Mouse (Mus musculus) embryonic fibroblast, embryonic 13.5 days (primary cell): ENCODE data around the gene C2cd2l.

Experiments used
- CTCF ChIP-seq: IDR thresholded peaks from 2 replicates; pipeline ENCODE4 v1.5.1; 2011; ENCODE audit warnings: mild to moderate bottlenecking, control low read depth, low read length, moderate library complexity, borderline replicate concordance; ENCODE audit not compliant: insufficient read depth
- POLR2A ChIP-seq: IDR thresholded peaks from 2 replicates; pipeline ENCODE4 v1.6.1; 2011; ENCODE audit warnings: low read depth, mild to moderate bottlenecking, control low read depth, low read length, moderate library complexity

DNA sequence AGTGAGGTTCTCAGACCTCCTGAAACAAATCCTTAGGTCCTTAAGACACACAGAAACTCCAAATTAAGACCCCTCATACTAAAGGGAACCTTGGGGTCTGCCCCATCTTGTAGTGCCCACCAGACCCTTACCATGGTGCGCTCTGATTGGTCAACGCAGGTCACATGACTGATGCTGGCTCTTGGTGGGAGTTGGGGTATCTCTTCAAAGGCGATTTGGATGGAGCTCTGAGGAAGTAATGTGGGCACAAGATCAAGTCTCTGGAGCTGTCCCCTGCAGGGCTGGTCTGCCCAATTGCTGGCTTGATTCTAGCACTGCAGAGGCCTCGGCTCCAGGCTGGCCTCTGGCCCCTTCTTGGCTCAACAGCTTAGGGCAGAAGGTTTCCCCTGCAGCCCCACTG, 2.6 kb downstream of the C2cd2l start:
- no peak for TF ChIP-seq CTCF
- TF ChIP-seq POLR2A, result no peak
